Mouse (Mus musculus) megakaryocyte progenitor cell, adult 5-6 weeks (primary cell): ENCODE results near the gene Efna4. TPM values are rescaled to one million over a fixed set of nuclear protein-coding genes. Genes with fewer than 3 reads are reported as not detected.

Source experiments
- total RNA-seq, 2 experiments: library from RNA; stranded (forward) in 1 of 2; stranded (reverse) in 1 of 2; fragments of 157-497, 149-512 nt in 1 of 2; fragments of 200-1000 nt in 1 of 2; gene quantifications; 2 replicates each; pipeline versions ENCODE4 v1.2.3 to v1.2.4; 2015 to 2017

The Efna4 gene
- total RNA-seq, 2 experiments from 2014 or later: 0.64 TPM; not detected in 1

Other genes starting within 250 kb of the Efna4 start
- 21.6 and 23.4 TPM in 2 replicates for gene Rusc1, start 244.7 kb downstream of the Efna4 start, total RNA-seq (2015)
- 16.4 and 18.2 TPM in 2 replicates for gene Rusc1, start 244.7 kb downstream of the Efna4 start, total RNA-seq (2017)
- not detected in 2 replicates for gene Gm43738, start 236.9 kb downstream of the Efna4 start, total RNA-seq (2015)
- gene Gm43738, start 236.9 kb downstream of the Efna4 start, total RNA-seq (2017): not detected in 2 replicates
- 99.4 and 118 TPM in 2 replicates for gene Fdps, start 236.1 kb downstream of the Efna4 start, total RNA-seq (2015)
- 238 and 251 TPM in 2 replicates for gene Fdps, start 236.1 kb downstream of the Efna4 start, total RNA-seq (2017)
- gene Pklr, start 201.9 kb downstream of the Efna4 start, total RNA-seq (2015): 8.0 and 12.1 TPM in 2 replicates
- gene Pklr, start 201.9 kb downstream of the Efna4 start, total RNA-seq (2017): 9.6 and 16.7 TPM in 2 replicates
- 0.24 and 0.42 TPM in 2 replicates for gene Hcn3, start 177.8 kb downstream of the Efna4 start, total RNA-seq (2015)
- 0.27 and 0.67 TPM in 2 replicates for gene Hcn3, start 177.8 kb downstream of the Efna4 start, total RNA-seq (2017)
- gene Clk2, start 173.2 kb downstream of the Efna4 start, total RNA-seq (2015): 51.1 and 53.8 TPM in 2 replicates
- gene Clk2, start 173.2 kb downstream of the Efna4 start, total RNA-seq (2017): 69.3 and 75.9 TPM in 2 replicates
- gene Scamp3, start 160.6 kb downstream of the Efna4 start, total RNA-seq (2015): 92.5 and 93.9 TPM in 2 replicates
- gene Scamp3, start 160.6 kb downstream of the Efna4 start, total RNA-seq (2017): 33.4 and 37.2 TPM in 2 replicates
- gene Fam189b, start 154.9 kb downstream of the Efna4 start, total RNA-seq (2015): 14.3 and 18.0 TPM in 2 replicates
- gene Fam189b, start 154.9 kb downstream of the Efna4 start, total RNA-seq (2017): 2.3 and 5.2 TPM in 2 replicates
- gene Gba, start 135.1 kb downstream of the Efna4 start, total RNA-seq (2015): 52.8 and 60.0 TPM in 2 replicates
- 51.4 and 55.8 TPM in 2 replicates for gene Gba, start 135.1 kb downstream of the Efna4 start, total RNA-seq (2017)
- gene Thbs3, start 122.8 kb downstream of the Efna4 start, total RNA-seq (2015): not detected in 2 replicates
- 0.42 TPM in 1 of 2 replicates, not detected in the other for gene Thbs3, start 122.8 kb downstream of the Efna4 start, total RNA-seq (2017)
- 70.4 and 95.6 TPM in 2 replicates for gene Mtx1, start 110.9 kb downstream of the Efna4 start, total RNA-seq (2015)
- 66.1 and 95.2 TPM in 2 replicates for gene Mtx1, start 110.9 kb downstream of the Efna4 start, total RNA-seq (2017)
- gene Muc1, start 109.0 kb downstream of the Efna4 start, total RNA-seq (2015): 0.44 TPM in 1 of 2 replicates, not detected in the other
- gene Muc1, start 109.0 kb downstream of the Efna4 start, total RNA-seq (2017): not detected in 2 replicates
- gene Krtcap2, start 92.1 kb downstream of the Efna4 start, total RNA-seq (2015): 284 and 290 TPM in 2 replicates
- 294 and 304 TPM in 2 replicates for gene Krtcap2, start 92.1 kb downstream of the Efna4 start, total RNA-seq (2017)
- 1.2 and 1.5 TPM in 2 replicates for gene Trim46, start 91.7 kb downstream of the Efna4 start, total RNA-seq (2015)
- 0.12 and 0.91 TPM in 2 replicates for gene Trim46, start 91.7 kb downstream of the Efna4 start, total RNA-seq (2017)
- gene Dpm3, start 78.7 kb downstream of the Efna4 start, total RNA-seq (2015): 84.4 and 101 TPM in 2 replicates
- 80.4 and 135 TPM in 2 replicates for gene Dpm3, start 78.7 kb downstream of the Efna4 start, total RNA-seq (2017)
- gene Slc50a1, start 67.5 kb downstream of the Efna4 start, total RNA-seq (2015): 70.1 and 72.0 TPM in 2 replicates
- 49.4 and 65.0 TPM in 2 replicates for gene Slc50a1, start 67.5 kb downstream of the Efna4 start, total RNA-seq (2017)
- 0.62 TPM in 1 of 2 replicates, not detected in the other for gene Efna1, start 56.9 kb downstream of the Efna4 start, total RNA-seq (2015)
- gene Efna1, start 56.9 kb downstream of the Efna4 start, total RNA-seq (2017): 0.17 TPM in 1 of 2 replicates, not detected in the other
- not detected in 2 replicates for gene Efna3, start 15.1 kb downstream of the Efna4 start, total RNA-seq (2015)
- not detected in 2 replicates for gene Efna3, start 15.1 kb downstream of the Efna4 start, total RNA-seq (2017)
- 35.8 and 53.0 TPM in 2 replicates for gene Adam15, start 12.0 kb upstream of the Efna4 start, total RNA-seq (2015)
- gene Adam15, start 12.0 kb upstream of the Efna4 start, total RNA-seq (2017): 38.7 and 49.8 TPM in 2 replicates
- gene Dcst2, start 23.9 kb upstream of the Efna4 start, total RNA-seq (2015): not detected in 2 replicates
- not detected in 2 replicates for gene Dcst2, start 23.9 kb upstream of the Efna4 start, total RNA-seq (2017)
- not detected in 2 replicates for gene Dcst1, start 27.2 kb upstream of the Efna4 start, total RNA-seq (2015)
- gene Dcst1, start 27.2 kb upstream of the Efna4 start, total RNA-seq (2017): not detected in 2 replicates
- 3.8 and 5.7 TPM in 2 replicates for gene Zbtb7b, start 56.7 kb upstream of the Efna4 start, total RNA-seq (2015)
- 9.1 and 17.4 TPM in 2 replicates for gene Zbtb7b, start 56.7 kb upstream of the Efna4 start, total RNA-seq (2017)
- gene Lenep, start 64.8 kb upstream of the Efna4 start, total RNA-seq (2015): 1.5 and 2.7 TPM in 2 replicates
- gene Lenep, start 64.8 kb upstream of the Efna4 start, total RNA-seq (2017): 0.21 and 2.6 TPM in 2 replicates
- 9.4 and 11.3 TPM in 2 replicates for gene Flad1, start 73.8 kb upstream of the Efna4 start, total RNA-seq (2015)
- gene Flad1, start 73.8 kb upstream of the Efna4 start, total RNA-seq (2017): 12.5 and 18.7 TPM in 2 replicates
- 268 TPM in 2 replicates for gene Cks1b, start 80.4 kb upstream of the Efna4 start, total RNA-seq (2015)
- 171 and 192 TPM in 2 replicates for gene Cks1b, start 80.4 kb upstream of the Efna4 start, total RNA-seq (2017)
- gene Shc1, start 80.4 kb upstream of the Efna4 start, total RNA-seq (2015): 41.4 and 42.8 TPM in 2 replicates
- 49.6 and 52.8 TPM in 2 replicates for gene Shc1, start 80.4 kb upstream of the Efna4 start, total RNA-seq (2017)
- gene Pygo2, start 92.2 kb upstream of the Efna4 start, total RNA-seq (2015): 18.9 and 25.2 TPM in 2 replicates
- gene Pygo2, start 92.2 kb upstream of the Efna4 start, total RNA-seq (2017): 11.8 and 12.8 TPM in 2 replicates
- gene Pbxip1, start 98.7 kb upstream of the Efna4 start, total RNA-seq (2015): 5.2 and 6.1 TPM in 2 replicates
- 13.4 and 15.0 TPM in 2 replicates for gene Pbxip1, start 98.7 kb upstream of the Efna4 start, total RNA-seq (2017)
- gene Pmvk, start 116.5 kb upstream of the Efna4 start, total RNA-seq (2015): 14.7 and 14.8 TPM in 2 replicates
- gene Pmvk, start 116.5 kb upstream of the Efna4 start, total RNA-seq (2017): 18.8 and 25.3 TPM in 2 replicates
- gene Kcnn3, start 182.1 kb upstream of the Efna4 start, total RNA-seq (2015): not detected in 2 replicates
- 0.03 TPM in 1 of 2 replicates, not detected in the other for gene Kcnn3, start 182.1 kb upstream of the Efna4 start, total RNA-seq (2017)